Mouse (Mus musculus) C2C12 (cell line): ENCODE data around the gene Pmepa1. TPM values are rescaled to one million over a fixed set of nuclear protein-coding genes. Genes with fewer than 3 reads are reported as not detected.

Source experiments
- H3K27me3 ChIP-seq: one replicate; pipeline ENCODE4 v1.6.1; 2011; ENCODE audit not compliant: control insufficient read depth, insufficient read depth, insufficient read length
- H3K36me3 ChIP-seq: one replicate; pipeline ENCODE4 v1.6.1; 2011; ENCODE audit not compliant: control insufficient read depth, insufficient read depth
- H3K4me3 ChIP-seq: one replicate; pipeline ENCODE4 v1.5.1; 2011; ENCODE audit warnings: mild to moderate bottlenecking, control low read depth; ENCODE audit not compliant: poor library complexity, insufficient read depth, severe bottlenecking
- H3K79me2 ChIP-seq: one replicate; pipeline ENCODE4 v1.6.1; 2011; ENCODE audit not compliant: control insufficient read depth, insufficient read depth
- H3K79me3 ChIP-seq: one replicate; pipeline ENCODE4 v1.6.1; 2011; ENCODE audit warnings: low read depth, control low read depth
- H3ac ChIP-seq: one replicate; pipeline ENCODE3; 2011; ENCODE audit warnings: low read depth; ENCODE audit not compliant: control insufficient read depth, insufficient read length
- CEBPB ChIP-seq: IDR thresholded peaks from one replicate; pipeline ENCODE4 v1.6.1; 2011; ENCODE audit warnings: low read depth, mild to moderate bottlenecking, control low read depth, moderate library complexity
- CTCF ChIP-seq: IDR thresholded peaks from one replicate; pipeline ENCODE4 v1.5.1; 2011; ENCODE audit not compliant: control insufficient read depth, insufficient read depth, insufficient read length
- FOSL1 ChIP-seq: IDR thresholded peaks from one replicate; pipeline ENCODE4 v1.8.0; 2011; ENCODE audit warnings: mild to moderate bottlenecking, low read length; ENCODE audit not compliant: poor library complexity, insufficient read depth, severe bottlenecking
- MAX ChIP-seq: IDR thresholded peaks from one replicate; pipeline ENCODE4 v1.6.1; 2011; ENCODE audit warnings: mild to moderate bottlenecking, control low read depth
- MYOD1 ChIP-seq: IDR thresholded peaks from one replicate; pipeline ENCODE4 v1.6.1; 2011; ENCODE audit warnings: low read depth; ENCODE audit not compliant: control insufficient read depth, insufficient read length
- MYOG ChIP-seq: IDR thresholded peaks from one replicate; pipeline ENCODE4 v1.6.1; 2011; ENCODE audit not compliant: control insufficient read depth, insufficient read length; ENCODE audit errors: extremely low read depth
- USF1 ChIP-seq: IDR thresholded peaks from one replicate; pipeline ENCODE4 v1.6.1; 2011; ENCODE audit warnings: low read depth, mild to moderate bottlenecking, control low read depth, moderate library complexity
- polyA plus RNA-seq: library from polyadenylated mRNA; unstranded; fragments of >200 nt; fragmentation: generic; extraction: Trizol; gene quantifications from one replicate; pipeline ENCODE4 v1.2.1, GENCODE M21; 2012; ENCODE audit warnings: missing spikeins

The Pmepa1 gene
- polyA plus RNA-seq, 1 experiment = 180 TPM

GRCm38 (mm10) chr2:173180026-173180425 is 96.3 kb downstream of the Pmepa1 start:
- Histone ChIP-seq H3ac (no peak overlapping the region), H3K4me3 (no peak overlapping the region), H3K27me3 (peaks cover 57% of the 10 kb centered on the region), H3K36me3 (no peaks in the 10 kb centered on the region), H3K79me3 (no peaks in the 10 kb centered on the region), H3K79me2 (no peaks in the 10 kb centered on the region)
- TF ChIP-seq FOSL1 = no peak

GRCm38 (mm10) chr2:173179046-173179445 is 97.3 kb downstream of the Pmepa1 start:
- Histone ChIP-seq H3K36me3 (no peaks in the 10 kb centered on the region), H3K4me3 (no peak overlapping the region), H3K27me3 (peaks cover 57% of the 10 kb centered on the region), H3ac (no peak overlapping the region), H3K79me2 (no peaks in the 10 kb centered on the region), H3K79me3 (no peaks in the 10 kb centered on the region)
- TF ChIP-seq CTCF (no peak), FOSL1 (no peak), MYOG (no peak), CEBPB (no peak), MYOD1 (no peak), MAX (no peak), USF1 (no peak)

- H3ac ChIP-seq = no peak overlapping the region
- no peaks in the 10 kb centered on the region for H3K36me3 ChIP-seq
- H3K4me3 ChIP-seq = no peak overlapping the region
- no peaks in the 10 kb centered on the region for H3K79me2 ChIP-seq
- H3K27me3 ChIP-seq = peaks cover 55% of the 10 kb centered on the region
- TF ChIP-seq USF1 (no peak), CEBPB (no peak), FOSL1 (no peak), CTCF (no peak), MYOG (no peak), MYOD1 (no peak), MAX (no peak)
- H3K79me3 ChIP-seq = no peaks in the 10 kb centered on the region
Measured at GRCm38 (mm10) chr2:173177951-173178350, 98.4 kb downstream of the Pmepa1 start.

- Histone ChIP-seq H3K36me3 (no peaks in the 10 kb centered on the region), H3K79me3 (no peaks in the 10 kb centered on the region), H3K4me3 (no peak overlapping the region), H3ac (no peak overlapping the region), H3K79me2 (no peaks in the 10 kb centered on the region), H3K27me3 (peaks cover 52% of the 10 kb centered on the region)
- no peak for TF ChIP-seq FOSL1
- no peak for TF ChIP-seq USF1
- no peak for TF ChIP-seq MAX
- no peak for TF ChIP-seq CTCF
- TF ChIP-seq MYOG = no peak
- TF ChIP-seq CEBPB = no peak
- no peak for TF ChIP-seq MYOD1
Measured at GRCm38 (mm10) chr2:173177481-173177880, 98.9 kb downstream of the Pmepa1 start.

- Histone ChIP-seq H3ac (no peak overlapping the region), H3K4me3 (no peak overlapping the region), H3K79me3 (no peaks in the 10 kb centered on the region), H3K79me2 (no peaks in the 10 kb centered on the region), H3K27me3 (peaks cover 47% of the 10 kb centered on the region), H3K36me3 (no peaks in the 10 kb centered on the region)
- no peak for TF ChIP-seq MYOD1
- no peak for TF ChIP-seq USF1
- no peak for TF ChIP-seq FOSL1
- no peak for TF ChIP-seq MAX
- TF ChIP-seq MYOG = no peak
- TF ChIP-seq CTCF = no peak
- no peak for TF ChIP-seq CEBPB
Measured at GRCm38 (mm10) chr2:173175703-173176102, 100.6 kb downstream of the Pmepa1 start.

- H3K27me3 ChIP-seq = peaks cover 36% of the 10 kb centered on the region
- TF ChIP-seq USF1 (no peak), CTCF (no peak), MYOG (no peak), MYOD1 (no peak)
- H3K4me3 ChIP-seq = no peak overlapping the region
- H3K79me2 ChIP-seq = no peaks in the 10 kb centered on the region
- no peak overlapping the region for H3ac ChIP-seq
- no peaks in the 10 kb centered on the region for H3K36me3 ChIP-seq
- H3K79me3 ChIP-seq = no peaks in the 10 kb centered on the region
Measured at GRCm38 (mm10) chr2:173174569-173174968, 101.8 kb downstream of the Pmepa1 start.

Other genes starting within 250 kb of the Pmepa1 start
- gene Ctcfl, start 157.0 kb downstream of the Pmepa1 start, polyA plus RNA-seq = not detected
- not detected for gene Pck1, start 123.5 kb downstream of the Pmepa1 start, polyA plus RNA-seq
- gene Zbp1, start 57.6 kb downstream of the Pmepa1 start, polyA plus RNA-seq = 0.08 TPM
- not detected for gene 1700021F07Rik, start 246.1 kb upstream of the Pmepa1 start, polyA plus RNA-seq